Mouse (Mus musculus) myocyte (in vitro differentiated cells): Measurements from ENCODE around the gene Abhd15. TPM values are rescaled to one million over a fixed set of nuclear protein-coding genes. Genes with fewer than 3 reads are reported as not detected.
A peak's percentile ranks its signal among the peaks of the same experiment; 100 is the strongest.
"Not testable (repeated sequence)": the region's sequence is repeated elsewhere in the genome, so short reads cannot be mapped to it uniquely, and the experiment has no call there.

Experiments used
- H3K27me3 ChIP-seq: one replicate; pipeline ENCODE4 v1.6.1; 2011; ENCODE audit not compliant: control insufficient read depth, insufficient read depth, insufficient read length
- H3K36me3 ChIP-seq: one replicate; pipeline ENCODE4 v1.6.1; 2011; ENCODE audit not compliant: control insufficient read depth, insufficient read depth
- H3K4me2 ChIP-seq: one replicate; pipeline ENCODE4 v1.6.1; 2011; ENCODE audit warnings: low read depth, control low read depth
- H3K4me3 ChIP-seq: one replicate; pipeline ENCODE4 v1.5.1; 2011; ENCODE audit warnings: mild to moderate bottlenecking, control low read depth, moderate library complexity
- H3K79me2 ChIP-seq: one replicate; pipeline ENCODE4 v1.6.1; 2011; ENCODE audit not compliant: control insufficient read depth, insufficient read depth
- H3ac ChIP-seq: one replicate; pipeline ENCODE4 v1.6.1; 2011; ENCODE audit not compliant: control insufficient read depth, insufficient read length
- CEBPB ChIP-seq: IDR thresholded peaks from 2 replicates; pipeline ENCODE4 v1.6.1; 2011; ENCODE audit warnings: mild to moderate bottlenecking, moderate library complexity; ENCODE audit not compliant: poor library complexity, insufficient read depth, severe bottlenecking
- E2F4 ChIP-seq: IDR thresholded peaks from one replicate; pipeline ENCODE4 v1.6.1; 2011; ENCODE audit warnings: mild to moderate bottlenecking, control low read depth, moderate library complexity; ENCODE audit not compliant: insufficient read depth
- MAX ChIP-seq: IDR thresholded peaks from one replicate; pipeline ENCODE4 v1.6.1; 2011; ENCODE audit warnings: low read depth, mild to moderate bottlenecking, control low read depth
- MYOD1 ChIP-seq, 3 experiments: IDR thresholded peaks; one replicate each; pipeline ENCODE4 v1.6.1; 2011; ENCODE audit warnings: control low read depth in 2 of 3, low read depth in 2 of 3, mild to moderate bottlenecking in 2 of 3, moderate library complexity in 1 of 3; ENCODE audit not compliant: insufficient read length in 2 of 3, control insufficient read depth in 1 of 3
- MYOG ChIP-seq, 3 experiments: IDR thresholded peaks; one replicate each; pipeline ENCODE4 v1.6.1; 2011; ENCODE audit warnings: control low read depth in 2 of 3, low read depth in 2 of 3, mild to moderate bottlenecking in 2 of 3; ENCODE audit not compliant: insufficient read length in 2 of 3, control insufficient read depth in 1 of 3, insufficient read depth in 1 of 3
- POLR2A ChIP-seq: IDR thresholded peaks from one replicate; pipeline ENCODE4 v1.6.1; 2011; ENCODE audit warnings: low read depth, mild to moderate bottlenecking, control low read depth, moderate library complexity; ENCODE audit not compliant: insufficient read length
- POLR2AphosphoS2 ChIP-seq: IDR thresholded peaks from one replicate; pipeline ENCODE4 v1.6.1; 2011; ENCODE audit warnings: low read depth, control low read depth; ENCODE audit not compliant: insufficient read length
- REST ChIP-seq: IDR thresholded peaks from one replicate; pipeline ENCODE4 v1.6.1; 2011; ENCODE audit warnings: mild to moderate bottlenecking, control low read depth, moderate library complexity; ENCODE audit not compliant: insufficient read depth, insufficient read length
- SRF ChIP-seq: IDR thresholded peaks from one replicate; pipeline ENCODE4 v1.6.1; 2011; ENCODE audit warnings: low read depth; ENCODE audit not compliant: control insufficient read depth, insufficient read length
- TCF12 ChIP-seq: IDR thresholded peaks from one replicate; pipeline ENCODE4 v1.6.1; 2011; ENCODE audit warnings: mild to moderate bottlenecking, control low read depth; ENCODE audit not compliant: poor library complexity, insufficient read depth, severe bottlenecking
- TCF3 ChIP-seq: IDR thresholded peaks from one replicate; pipeline ENCODE4 v1.6.1; 2011; ENCODE audit warnings: low read depth, control low read depth; ENCODE audit not compliant: insufficient read length
- USF1 ChIP-seq: IDR thresholded peaks from one replicate; pipeline ENCODE4 v1.6.1; 2011; ENCODE audit warnings: low read depth, mild to moderate bottlenecking, control low read depth, moderate library complexity
- polyA plus RNA-seq: library from polyadenylated mRNA; unstranded; fragments of >200 nt; fragmentation: generic; extraction: Trizol; gene quantifications from one replicate; pipeline ENCODE4 v1.2.1, GENCODE M21; 2012; ENCODE audit warnings: missing spikeins

Gene Abhd15
- polyA plus RNA-seq, 1 experiment = 1.4 TPM

DNA sequence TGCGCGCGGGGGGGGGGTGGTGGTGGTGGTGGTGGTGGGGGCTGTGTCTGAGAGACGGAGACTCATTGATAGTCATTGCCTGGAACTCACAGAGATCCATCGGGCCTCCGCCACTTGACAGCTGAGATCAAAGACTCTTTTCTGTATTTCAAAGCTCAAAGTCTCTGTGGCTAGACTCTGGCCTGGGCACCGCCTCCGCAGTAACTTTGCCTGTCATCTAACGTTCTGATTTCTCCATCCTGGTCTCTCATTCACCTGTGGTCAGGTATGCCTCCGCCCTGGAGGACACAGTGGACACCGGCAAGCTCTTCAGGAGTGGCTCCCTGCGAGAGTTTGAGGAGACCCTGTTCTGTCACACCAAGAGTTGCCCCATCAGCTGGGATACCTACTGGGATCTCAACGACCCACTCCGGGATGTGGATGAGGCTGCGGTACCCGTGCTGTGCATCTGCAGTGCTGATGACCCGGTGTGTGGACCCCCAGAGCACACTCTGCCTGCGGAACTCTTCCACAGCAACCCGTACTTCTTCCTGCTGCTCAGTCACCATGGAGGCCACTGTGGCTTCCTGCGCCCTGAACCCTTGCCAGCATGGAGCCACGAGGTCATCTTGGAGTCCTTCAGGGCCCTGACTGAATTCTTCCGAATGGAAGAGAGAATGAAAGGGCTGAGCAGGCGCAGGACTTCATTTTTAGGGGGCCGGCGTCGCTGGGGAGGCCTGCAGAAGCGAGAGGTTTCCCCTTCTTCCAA lies 3.3 kb downstream of the Abhd15 start:
- Histone ChIP-seq H3K36me3 (no peaks in the 10 kb centered on the region), H3K4me3 (no peak overlapping the region), H3K27me3 (no peaks in the 10 kb centered on the region), H3ac (no peak overlapping the region), H3K4me2 (no peak overlapping the region), H3K79me2 (no peaks in the 10 kb centered on the region)
- TF ChIP-seq MYOG (IDR thresholded peaks at IDR 0.05; ENCODE audit: control insufficient read depth in 1 of 3, insufficient read depth in 1 of 3, insufficient read length in 2 of 3, low read depth in 2 of 3) = no peak
- no peak for TF ChIP-seq USF1
- no peak for TF ChIP-seq MYOD1 (IDR thresholded peaks at IDR 0.05; ENCODE audit: control insufficient read depth in 1 of 3, insufficient read length in 2 of 3, low read depth in 2 of 3)
- TF ChIP-seq SRF = no peak
- no peak for TF ChIP-seq E2F4
- TF ChIP-seq MAX = no peak
- no peak for TF ChIP-seq CEBPB
- no peak for TF ChIP-seq TCF12
- no peak for TF ChIP-seq TCF3
- no peak for TF ChIP-seq POLR2A
- no peak for TF ChIP-seq POLR2AphosphoS2

- no peak within 1 kb of the TSS for H3K4me3 ChIP-seq
- no peak within 1 kb of the TSS for H3ac ChIP-seq
- H3K4me2 ChIP-seq = no peak within 1 kb of the TSS
- no peaks in the 10 kb centered on the region for H3K27me3 ChIP-seq
- no peaks in the 10 kb centered on the region for H3K36me3 ChIP-seq
- H3K79me2 ChIP-seq = no peaks in the 10 kb centered on the region
- TF ChIP-seq E2F4 (no peak), MAX (no peak), TCF12 (no peak), REST (no peak), USF1 (no peak), MYOG (IDR thresholded peaks at IDR 0.05; ENCODE audit: control insufficient read depth in 1 of 3, insufficient read depth in 1 of 3, insufficient read length in 2 of 3, low read depth in 2 of 3) (no peak), POLR2A (no peak)
These were observed 4.1 kb downstream of the Abhd15 start, which contains the start of gene Gm10392 for GRCm38 (mm10) chr11:77519043-77519442. Gene Gm10392 (minus strand): TSS chr11:77519198.

- no peaks in the 10 kb centered on the region for H3K27me3 ChIP-seq
- no peak for TF ChIP-seq MYOG (IDR thresholded peaks at IDR 0.05; ENCODE audit: control insufficient read depth in 1 of 3, insufficient read depth in 1 of 3, insufficient read length in 2 of 3, low read depth in 2 of 3)
- TF ChIP-seq SRF = no peak
- no peak for TF ChIP-seq MAX
- TF ChIP-seq REST = no peak
- no peak for TF ChIP-seq POLR2A
- TF ChIP-seq POLR2AphosphoS2 = no peak
- no peak for TF ChIP-seq CEBPB
- TF ChIP-seq TCF12 = no peak
- TF ChIP-seq MYOD1 (IDR thresholded peaks at IDR 0.05; ENCODE audit: control insufficient read depth in 1 of 3, insufficient read length in 2 of 3, low read depth in 2 of 3) = no peak
- TF ChIP-seq USF1 = no peak
- no peak for TF ChIP-seq E2F4
- TF ChIP-seq TCF3 = no peak
- no peaks in the 10 kb centered on the region for H3K36me3 ChIP-seq
- H3K4me2 ChIP-seq = no peak overlapping the region
- H3K79me2 ChIP-seq = no peaks in the 10 kb centered on the region
- no peak overlapping the region for H3K4me3 ChIP-seq
- no peak overlapping the region for H3ac ChIP-seq
These were observed 5.9 kb downstream of the Abhd15 start for GRCm38 (mm10) chr11:77520601-77521529.

- TF ChIP-seq POLR2AphosphoS2 (peak; percentile 46), MYOG (IDR thresholded peaks at IDR 0.05; ENCODE audit: control insufficient read depth in 1 of 3, insufficient read depth in 1 of 3, insufficient read length in 2 of 3, low read depth in 2 of 3) (no peak)
- H3ac ChIP-seq = no peak overlapping the region
- H3K4me3 ChIP-seq = no peak overlapping the region
- no peaks in the 10 kb centered on the region for H3K79me2 ChIP-seq
- no peaks in the 10 kb centered on the region for H3K27me3 ChIP-seq
- no peaks in the 10 kb centered on the region for H3K36me3 ChIP-seq
- H3K4me2 ChIP-seq = no peak overlapping the region
These were observed 11.0 kb downstream of the Abhd15 start for GRCm38 (mm10) chr11:77525804-77526486.

GRCm38 (mm10) chr11:77528420-77528819 lies 13.5 kb downstream of the Abhd15 start:
- not testable (repeated sequence) for H3K79me2 ChIP-seq, H3K27me3 ChIP-seq, H3K36me3 ChIP-seq, H3K4me2 ChIP-seq, H3K4me3 ChIP-seq, H3ac ChIP-seq
